8 mouse cellular contexts compared by ENCODE assay signal in the genomic region with DNA sequence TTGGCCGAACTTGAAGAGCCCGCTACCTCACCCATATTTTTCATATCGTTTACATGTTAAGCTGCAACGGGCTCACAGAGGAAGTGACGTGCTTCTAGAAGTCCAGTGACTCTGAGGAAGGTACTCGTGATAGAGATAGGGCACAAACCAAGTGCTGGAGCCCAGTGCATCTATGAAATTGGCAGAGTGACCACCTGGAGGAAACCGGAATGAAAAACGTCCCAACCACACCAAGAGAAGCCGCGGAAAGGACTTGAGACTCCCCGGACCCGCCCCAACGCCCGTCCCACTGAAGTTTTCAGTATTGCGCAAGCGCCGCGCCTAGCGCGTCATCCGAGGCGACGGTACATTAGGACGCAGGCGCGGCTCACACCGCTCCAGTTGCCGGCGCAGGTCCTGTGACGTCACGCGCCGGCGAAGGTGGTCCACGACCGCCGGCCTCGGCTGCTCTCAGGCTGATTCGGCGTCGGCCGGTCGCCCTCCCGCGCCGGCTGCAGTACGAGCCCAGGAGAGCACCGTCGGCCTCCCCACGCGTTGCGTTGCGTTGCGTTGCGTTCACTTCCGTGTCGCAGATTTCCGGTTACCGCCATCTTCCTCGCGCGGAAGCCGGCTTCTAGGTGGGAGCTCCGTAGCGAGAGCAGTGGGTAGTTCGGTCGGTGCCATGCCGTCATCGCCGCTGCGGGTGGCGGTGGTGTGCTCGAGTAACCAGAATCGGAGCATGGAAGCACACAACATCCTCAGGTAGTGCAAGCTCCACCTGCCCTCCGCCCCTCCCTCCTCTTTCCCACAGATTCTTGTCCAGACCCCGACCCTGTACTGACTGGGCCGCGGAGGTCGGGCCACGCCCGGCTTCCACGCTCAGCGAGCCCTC. TPM values are rescaled to one million over a fixed set of nuclear protein-coding genes. Genes with fewer than 3 reads are reported as not detected.
A peak's percentile ranks its signal among the peaks of the same experiment; 100 is the strongest.
DNase-seq lines count a peak whose midpoint lies in the region; ATAC-seq and TF ChIP-seq lines count a peak whose summit lies in the region.

Gene Ssu72 (plus strand): TSS at position 80 of the 871 bp plus-strand sequence.

- no peaks in the 10 kb centered on the region for H3K27me3 ChIP-seq in heart, embryonic 11.5 days (ENCODE audit: control insufficient read depth, insufficient read depth, low read length)
- no peaks in the 10 kb centered on the region for H3K27me3 ChIP-seq in kidney, embryonic 16.5 days (ENCODE audit: insufficient read depth, low read length)
- H3K27me3 ChIP-seq in liver, adult 2 months (ENCODE audit: control insufficient read depth, insufficient read depth, low read length) = no peaks in the 10 kb centered on the region
- no peaks in the 10 kb centered on the region for H3K27me3 ChIP-seq in myocyte (ENCODE audit: control insufficient read depth, insufficient read depth, insufficient read length)
- H3K27me3 ChIP-seq in splenic B cell, adult 2 months (ENCODE audit: control insufficient read depth, insufficient read depth, low read length, poor library complexity, severe bottlenecking) = no peaks in the 10 kb centered on the region

- peak; percentile 93 to 96 for DNase-seq in B cell, adult 2 months
- peak; percentile 97 for DNase-seq in brain, adult 2 months (ENCODE audit: low read depth, low spot score)
- peak; percentile 81 for DNase-seq in liver, adult 2 months (ENCODE audit: extremely low read depth, low read depth, low spot score)
- DNase-seq in splenic B cell, adult 2 months (ENCODE audit: low read depth, low spot score) = peak; percentile 95

- H3ac ChIP-seq in myocyte (ENCODE audit: control insufficient read depth, insufficient read length) = peak within 1 kb of the TSS; percentile 71

- peak within 1 kb of the TSS; percentile 96 for H3K27ac ChIP-seq in heart, embryonic 11.5 days (ENCODE audit: low read depth, low read length)
- H3K27ac ChIP-seq in kidney, embryonic 16.5 days (ENCODE audit: low read length) = peak within 1 kb of the TSS; percentile 92
- H3K27ac ChIP-seq in liver, adult 2 months (replicated peaks; ENCODE audit: insufficient read depth, low read depth, low read length) = peak within 1 kb of the TSS; percentile 92

- ATAC-seq in erythroblast, adult 5-6 weeks (replicated peaks; ENCODE audit: low FRiP score, poor library complexity, severe bottlenecking) = peak; percentile 88
- ATAC-seq in heart, embryonic 11.5 days (replicated peaks; ENCODE audit: insufficient number of reproducible peaks, low FRiP score, low TSS enrichment) = peak; percentile 92
- peak; percentile 94 for ATAC-seq in kidney, embryonic 16.5 days (ENCODE audit: low FRiP score, low TSS enrichment)

- H3K9me3 ChIP-seq in heart, embryonic 11.5 days (replicated peaks; ENCODE audit: control insufficient read depth, low read length) = no peaks in the 10 kb centered on the region
- no peaks in the 10 kb centered on the region for H3K9me3 ChIP-seq in kidney, embryonic 16.5 days (ENCODE audit: low read length)

- peaks cover 8% of the 10 kb centered on the region for H3K4me1 ChIP-seq in heart, embryonic 11.5 days (ENCODE audit: control insufficient read depth, insufficient read depth, low read length)
- peaks cover 12% of the 10 kb centered on the region for H3K4me1 ChIP-seq in kidney, embryonic 16.5 days (ENCODE audit: insufficient read depth, low read length)
- peaks cover 2% of the 10 kb centered on the region for H3K4me1 ChIP-seq in liver, adult 2 months (ENCODE audit: control insufficient read depth, insufficient read depth, low read length)

- TF ChIP-seq POLR2A in liver, adult 2 months (IDR thresholded peaks at IDR 0.05; ENCODE audit: extremely low read depth, insufficient read depth, low read length) = no peak
- peak; percentile 90 for TF ChIP-seq POLR2A in myocyte (IDR thresholded peaks at IDR 0.05; ENCODE audit: insufficient read length, low read depth)

- peak within 1 kb of the TSS; percentile 82 for H3K4me2 ChIP-seq in heart, embryonic 11.5 days
- peak within 1 kb of the TSS; percentile 92 for H3K4me2 ChIP-seq in kidney, embryonic 16.5 days (replicated peaks; ENCODE audit: low read depth, low read length)
- H3K4me2 ChIP-seq in myocyte (ENCODE audit: low read depth) = peak within 1 kb of the TSS; percentile 93

- TF ChIP-seq CTCF in liver, adult 2 months (IDR thresholded peaks at IDR 0.05; ENCODE audit: low read depth, low read length) = no peak

- H3K4me3 ChIP-seq in heart, embryonic 11.5 days (ENCODE audit: low read depth, low read length) = peak within 1 kb of the TSS; percentile 91
- peak within 1 kb of the TSS; percentile 79 for H3K4me3 ChIP-seq in kidney, embryonic 16.5 days (ENCODE audit: low read length)
- peak within 1 kb of the TSS; percentile 79 for H3K4me3 ChIP-seq in liver, adult 2 months (ENCODE audit: insufficient read depth, low read depth, low read length)
- H3K4me3 ChIP-seq in myocyte = peak within 1 kb of the TSS; percentile 95

- H3K79me2 ChIP-seq in liver, adult 2 months (ENCODE audit: control insufficient read depth, insufficient read depth, low read length) = peaks cover 19% of the 10 kb centered on the region
- peaks cover 49% of the 10 kb centered on the region for H3K79me2 ChIP-seq in myocyte (ENCODE audit: control insufficient read depth, insufficient read depth)

- H3K9ac ChIP-seq in heart, embryonic 11.5 days (ENCODE audit: low read depth, low read length) = peak within 1 kb of the TSS; percentile 82
- H3K9ac ChIP-seq in kidney, embryonic 16.5 days (replicated peaks; ENCODE audit: low read length) = peak within 1 kb of the TSS; percentile 84
- H3K9ac ChIP-seq in liver, adult 2 months (ENCODE audit: low read depth, low read length) = peak within 1 kb of the TSS; percentile 97

- no peaks in the 10 kb centered on the region for H3K36me3 ChIP-seq in heart, embryonic 11.5 days (ENCODE audit: control insufficient read depth, insufficient read depth, low read length)
- H3K36me3 ChIP-seq in kidney, embryonic 16.5 days (ENCODE audit: insufficient read depth, low read length) = no peaks in the 10 kb centered on the region
- H3K36me3 ChIP-seq in liver, adult 2 months (ENCODE audit: control insufficient read depth, insufficient read depth, low read length) = no peaks in the 10 kb centered on the region
- no peaks in the 10 kb centered on the region for H3K36me3 ChIP-seq in myocyte (ENCODE audit: control insufficient read depth, insufficient read depth)
- H3K36me3 ChIP-seq in splenic B cell, adult 2 months (ENCODE audit: control insufficient read depth, insufficient read depth, low read length, poor library complexity, severe bottlenecking) = no peaks in the 10 kb centered on the region

- WGBS in heart, embryonic 11.5 days (ENCODE audit: insufficient replicate concordance) = 1% methylated on average over 82 of the region's 83 CpGs
- WGBS in kidney, embryonic 16.5 days = under 1% methylated on average over 82 of the region's 83 CpGs
- WGBS in liver, adult 2 months = under 1% methylated on average over 83 of the region's 83 CpGs

TF ChIP-seq in myocyte, 11 proteins besides CTCF, POLR2A, EP300 and RAD21:
- TF ChIP-seq MYOD1 (IDR thresholded peaks at IDR 0.05; ENCODE audit: control insufficient read depth in 1 of 3, insufficient read length in 2 of 3, low read depth in 2 of 3) (no peak), REST (IDR thresholded peaks at IDR 0.05; ENCODE audit: insufficient read depth, insufficient read length) (no peak), TCF3 (IDR thresholded peaks at IDR 0.05; ENCODE audit: insufficient read length, low read depth) (no peak), E2F4 (IDR thresholded peaks at IDR 0.05; ENCODE audit: insufficient read depth) (no peak), SRF (IDR thresholded peaks at IDR 0.05; ENCODE audit: control insufficient read depth, insufficient read length, low read depth) (peak; percentile 78), TCF12 (IDR thresholded peaks at IDR 0.05; ENCODE audit: insufficient read depth, poor library complexity, severe bottlenecking) (no peak), CEBPB (IDR thresholded peaks at IDR 0.05; ENCODE audit: insufficient read depth, poor library complexity, severe bottlenecking) (peak; percentile 98), MYOG (IDR thresholded peaks at IDR 0.05; ENCODE audit: control insufficient read depth in 1 of 3, insufficient read depth in 1 of 3, insufficient read length in 2 of 3, low read depth in 2 of 3) (peak in 2 of 3 experiments; percentile 37 to 45), USF1 (IDR thresholded peaks at IDR 0.05; ENCODE audit: low read depth) (no peak), MAX (IDR thresholded peaks at IDR 0.05; ENCODE audit: low read depth) (no peak), POLR2AphosphoS2 (IDR thresholded peaks at IDR 0.05; ENCODE audit: insufficient read length, low read depth) (peak; percentile 87)

RNA-seq across cellular contexts. Expression of gene Ssu72, which starts in this region (rescaled TPM):
- total RNA-seq in erythroblast, adult 5-6 weeks (2015; ENCODE audit: low replicate concordance) = 35.9 and 37.1 TPM in 2 replicates
- total RNA-seq in erythroblast, adult 5-6 weeks (2017; ENCODE audit: low replicate concordance) = 28.3 and 43.4 TPM in 2 replicates
- 128 TPM in 2 replicates for polyA plus RNA-seq in heart, embryonic 11.5 days (2014; fragmentation: Nextera tagmentation; extraction: Ambion mirVana)
- 144 and 159 TPM in 2 replicates for polyA plus RNA-seq in kidney, embryonic 16.5 days (2015; fragmentation: Nextera tagmentation; extraction: Ambion mirVana)
- total RNA-seq in liver, adult 2 months (2014; rRNA removed) = 99.5 and 108 TPM in 2 replicates
- polyA plus RNA-seq in liver, adult 2 months (2012; rRNA removed) = 78.8 and 79.3 TPM in 2 replicates
- 105 TPM for polyA plus RNA-seq in myocyte (2012; fragmentation: generic; extraction: Trizol)

Comparison
In these comparisons a context has a peak if more than half of its experiments do, and no peak if none do; other contexts are left out.
1. Peak in every context shown above with its lines: DNase-seq, ATAC-seq, H3K4me3 ChIP-seq and H3K27ac ChIP-seq.